Mouse (Mus musculus): ENCODE results near the gene Pdx1. TPM values are rescaled to one million over a fixed set of nuclear protein-coding genes. Genes with fewer than 3 reads are reported as not detected.

Pdx1 gene
- polyA plus RNA-seq, 1 experiment from 2014 or later = not detected

- Histone ChIP-seq H3K4me3 (replicated peaks; ENCODE audit: low read length) (no peak overlapping the region), H3K4me2 (ENCODE audit: low read length) (no peak overlapping the region), H3K4me1 (replicated peaks; ENCODE audit: control insufficient read depth, insufficient read depth, low read length) (0 out of 2 replicates have a peak, but pooled peaks cover 3% of the 10 kb centered on the region), H3K27me3 (replicated peaks; ENCODE audit: control insufficient read depth, insufficient read depth, low read length) (peaks cover 87% of the 10 kb centered on the region), H3K27ac (ENCODE audit: low read length) (no peak overlapping the region), H3K9ac (replicated peaks; ENCODE audit: low read depth, low read length) (no peak overlapping the region), H3K9me3 (ENCODE audit: control insufficient read depth, low read length) (no peaks in the 10 kb centered on the region), H3K36me3 (ENCODE audit: control insufficient read depth, insufficient read depth) (no peaks in the 10 kb centered on the region)
- 6% methylated on average over 7 of the region's 7 CpGs for WGBS
- no peak for ATAC-seq
Measured at GRCm38 (mm10) chr5:147317321-147317720, 47.6 kb downstream of the Pdx1 start.

- no peaks in the 10 kb centered on the region for H3K9me3 ChIP-seq (ENCODE audit: control insufficient read depth, low read length)
- ATAC-seq = no peak
- H3K4me3 ChIP-seq (replicated peaks; ENCODE audit: low read length) = no peak overlapping the region
- peaks cover 89% of the 10 kb centered on the region for H3K27me3 ChIP-seq (replicated peaks; ENCODE audit: control insufficient read depth, insufficient read depth, low read length)
- H3K4me2 ChIP-seq (ENCODE audit: low read length) = no peak overlapping the region
- H3K9ac ChIP-seq (replicated peaks; ENCODE audit: low read depth, low read length) = no peak overlapping the region
- H3K27ac ChIP-seq (ENCODE audit: low read length) = no peak overlapping the region
- H3K36me3 ChIP-seq (ENCODE audit: control insufficient read depth, insufficient read depth) = no peaks in the 10 kb centered on the region
- H3K4me1 ChIP-seq (replicated peaks; ENCODE audit: control insufficient read depth, insufficient read depth, low read length) = 0 out of 2 replicates have a peak, but pooled peaks cover 3% of the 10 kb centered on the region
- 19% methylated on average over 7 of the region's 7 CpGs for WGBS
Measured at GRCm38 (mm10) chr5:147317991-147318390, 48.2 kb downstream of the Pdx1 start.

DNA sequence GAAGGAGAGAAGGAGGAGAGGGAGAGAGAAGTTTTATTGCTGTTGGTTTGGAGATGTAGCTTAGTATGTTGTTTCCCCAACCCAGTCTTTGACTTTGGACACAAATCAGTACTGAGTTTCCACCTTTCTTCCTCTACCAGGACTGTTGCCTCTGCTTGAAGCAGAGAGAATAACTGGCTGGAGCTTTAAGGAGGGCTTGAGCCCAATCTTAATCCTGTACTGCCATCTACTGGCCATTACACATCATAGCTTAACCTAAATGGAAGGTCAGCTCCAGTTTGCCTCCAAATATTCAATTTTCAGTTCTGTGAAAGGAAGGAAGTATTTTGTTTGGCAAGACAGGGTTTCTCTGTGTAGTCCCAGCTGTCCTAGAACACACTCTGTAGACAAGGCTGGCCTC, 49.9 kb downstream of the Pdx1 start:
- peak; percentile 69; the same call in 1 of the 2 replicates for ATAC-seq
- H3K27ac ChIP-seq (ENCODE audit: low read length) = no peak overlapping the region
- H3K9ac ChIP-seq (replicated peaks; ENCODE audit: low read depth, low read length) = no peak overlapping the region

DNA sequence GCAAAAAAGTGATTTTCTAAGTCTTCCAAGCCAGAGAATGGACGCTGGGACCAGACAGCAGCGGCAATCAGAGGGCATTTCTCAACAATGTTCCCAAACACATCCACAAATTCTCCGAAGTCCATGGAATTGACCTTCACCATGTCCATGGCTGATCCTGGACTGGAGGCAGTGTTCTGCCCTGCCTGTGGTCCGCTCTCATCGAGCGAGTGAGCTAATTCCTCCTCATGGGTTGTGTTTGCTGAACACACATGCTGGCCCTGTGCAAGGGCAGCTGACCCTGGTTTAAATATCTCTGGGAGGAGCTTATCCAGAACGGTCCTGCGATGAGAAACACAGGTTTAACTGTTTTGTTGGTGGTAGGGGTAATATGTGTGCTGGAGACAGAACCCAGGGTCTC, 52.4 kb downstream of the Pdx1 start, which contains the start of gene Urad:
Gene Urad (minus strand): TSS at position 258 of the 400 bp plus-strand sequence.
- no peak within 1 kb of the TSS for H3K9ac ChIP-seq (replicated peaks; ENCODE audit: low read depth, low read length)
- no peaks in the 10 kb centered on the region for H3K36me3 ChIP-seq (ENCODE audit: control insufficient read depth, insufficient read depth)
- H3K4me1 ChIP-seq (replicated peaks; ENCODE audit: control insufficient read depth, insufficient read depth, low read length) = no peaks in the 10 kb centered on the region
- peaks cover 49% of the 10 kb centered on the region for H3K27me3 ChIP-seq (replicated peaks; ENCODE audit: control insufficient read depth, insufficient read depth, low read length)
- WGBS = 77% methylated on average over 8 of the region's 8 CpGs
- no peak within 1 kb of the TSS for H3K4me3 ChIP-seq (replicated peaks; ENCODE audit: low read length)
- no peaks in the 10 kb centered on the region for H3K9me3 ChIP-seq (ENCODE audit: control insufficient read depth, low read length)
- no peak within 1 kb of the TSS for H3K27ac ChIP-seq (ENCODE audit: low read length)
- no peak within 1 kb of the TSS for H3K4me2 ChIP-seq (ENCODE audit: low read length)
- no peak for ATAC-seq

More for the DNA sequence above, 49.9 kb downstream of the Pdx1 start:
- H3K4me3 ChIP-seq (replicated peaks; ENCODE audit: low read length) = no peak overlapping the region
- H3K27me3 ChIP-seq (replicated peaks; ENCODE audit: control insufficient read depth, insufficient read depth, low read length) = peaks cover 74% of the 10 kb centered on the region
- no peaks in the 10 kb centered on the region for H3K9me3 ChIP-seq (ENCODE audit: control insufficient read depth, low read length)
- no peak overlapping the region for H3K4me2 ChIP-seq (ENCODE audit: low read length)
- 0 out of 2 replicates have a peak, but pooled peaks cover 3% of the 10 kb centered on the region for H3K4me1 ChIP-seq (replicated peaks; ENCODE audit: control insufficient read depth, insufficient read depth, low read length)
- H3K36me3 ChIP-seq (ENCODE audit: control insufficient read depth, insufficient read depth) = no peaks in the 10 kb centered on the region

DNA sequence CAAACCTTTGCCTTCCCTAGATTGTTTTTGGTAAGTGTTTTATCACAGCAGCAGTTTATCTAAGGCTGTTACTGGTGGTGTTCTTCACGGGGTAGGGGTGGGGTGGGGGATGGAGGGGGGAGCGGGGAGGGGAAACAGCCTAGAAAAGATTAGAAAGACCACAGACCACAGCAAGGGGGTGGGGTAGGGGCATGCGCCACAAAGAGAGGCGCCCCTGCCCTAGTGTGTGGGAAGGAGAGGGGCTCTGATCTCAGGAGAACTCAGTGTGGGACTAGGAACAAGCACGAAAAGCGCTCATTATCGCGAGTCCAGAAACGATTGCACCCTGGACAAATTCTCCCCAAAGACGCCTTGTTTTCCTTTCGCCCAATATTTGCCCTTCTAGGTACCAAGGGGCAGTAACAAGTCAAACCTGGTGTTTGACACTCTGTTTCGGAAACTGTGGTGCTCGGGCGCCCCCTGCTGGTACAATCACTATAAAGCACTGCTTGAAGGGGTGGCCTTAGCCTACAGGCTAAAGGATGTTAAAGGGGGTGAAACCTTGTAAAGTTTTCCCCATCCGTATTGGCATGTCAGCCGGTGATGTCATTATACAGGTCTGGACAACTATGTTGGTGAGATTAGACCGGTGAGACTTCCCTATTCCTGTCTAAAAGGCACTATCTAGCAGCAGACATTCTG, 53.6 kb downstream of the Pdx1 start:
- Histone ChIP-seq H3K4me3 (replicated peaks; ENCODE audit: low read length) (no peak overlapping the region), H3K9me3 (ENCODE audit: control insufficient read depth, low read length) (no peaks in the 10 kb centered on the region), H3K27ac (ENCODE audit: low read length) (no peak overlapping the region), H3K9ac (replicated peaks; ENCODE audit: low read depth, low read length) (no peak overlapping the region), H3K4me1 (replicated peaks; ENCODE audit: control insufficient read depth, insufficient read depth, low read length) (no peaks in the 10 kb centered on the region), H3K36me3 (ENCODE audit: control insufficient read depth, insufficient read depth) (no peaks in the 10 kb centered on the region), H3K4me2 (ENCODE audit: low read length) (no peak overlapping the region), H3K27me3 (replicated peaks; ENCODE audit: control insufficient read depth, insufficient read depth, low read length) (peaks cover 37% of the 10 kb centered on the region)
- WGBS = 20% methylated on average over 17 of the region's 17 CpGs
- no peak for ATAC-seq

Small RNA genes within 50 kb of the gene (microRNA-seq; reads per million reads assigned to microRNA genes)
- gene Mir7k = not detected

Other genes with a start within 250 kb of the Pdx1 start
- gene Lnx2, start 193.4 kb upstream of the Pdx1 start, polyA plus RNA-seq (2015; fragmentation: Nextera tagmentation; extraction: Ambion mirVana) = 12.8 and 14.3 TPM in 2 replicates
- gene Polr1d, start 192.9 kb upstream of the Pdx1 start, polyA plus RNA-seq (2015; fragmentation: Nextera tagmentation; extraction: Ambion mirVana) = 107 and 115 TPM in 2 replicates
- 1.5 and 1.9 TPM in 2 replicates for gene Gsx1, start 81.3 kb upstream of the Pdx1 start, polyA plus RNA-seq (2015; fragmentation: Nextera tagmentation; extraction: Ambion mirVana)
- not detected in 2 replicates for gene Cdx2, start 37.3 kb downstream of the Pdx1 start, polyA plus RNA-seq (2015; fragmentation: Nextera tagmentation; extraction: Ambion mirVana)
- gene Urad, start 52.5 kb downstream of the Pdx1 start, polyA plus RNA-seq (2015; fragmentation: Nextera tagmentation; extraction: Ambion mirVana) = not detected in 2 replicates
- 0.10 and 0.18 TPM in 2 replicates for gene Flt3, start 130.5 kb downstream of the Pdx1 start, polyA plus RNA-seq (2015; fragmentation: Nextera tagmentation; extraction: Ambion mirVana)
- 64.7 and 67.0 TPM in 2 replicates for gene Pan3, start 160.2 kb downstream of the Pdx1 start, polyA plus RNA-seq (2015; fragmentation: Nextera tagmentation; extraction: Ambion mirVana)

Data from forebrain, embryonic 16.5 days (tissue).